Mouse (Mus musculus) kidney, embryonic 16.5 days (tissue): ENCODE measurements around the gene Mtm1. TPM values are rescaled to one million over a fixed set of nuclear protein-coding genes. Genes with fewer than 3 reads are reported as not detected.

ENCODE experiments used
- ATAC-seq: fragments of 200-750 bp; cut with Nextera tagmentation; 2 replicates; pipeline ENCODE4 v1.8.0; 2017; ENCODE audit warnings: moderate TSS enrichment; ENCODE audit not compliant: low FRiP score, low TSS enrichment
- H3K27ac ChIP-seq: fragments of 300-500 bp; sonication (generic); 2 replicates; pipeline ENCODE4 v1.5.1; 2014; ENCODE audit warnings: low read length
- H3K27me3 ChIP-seq: fragments of 300-500 bp; sonication (generic); 2 replicates; pipeline ENCODE4 v1.6.1; 2014; ENCODE audit warnings: low read length, control low read depth, mixed read lengths; ENCODE audit not compliant: insufficient read depth
- H3K36me3 ChIP-seq: fragments of 300-500 bp; sonication (generic); 2 replicates; pipeline ENCODE4 v1.6.1; 2014; ENCODE audit warnings: low read length, control low read depth, mixed read lengths; ENCODE audit not compliant: insufficient read depth
- H3K4me1 ChIP-seq: fragments of 300-500 bp; sonication (generic); 2 replicates; pipeline ENCODE4 v1.6.1; 2014; ENCODE audit warnings: low read length, control low read depth, mixed read lengths; ENCODE audit not compliant: insufficient read depth
- H3K4me2 ChIP-seq: fragments of 300-500 bp; sonication (generic); replicated peaks from 2 replicates; pipeline ENCODE4 v1.6.1; 2014; ENCODE audit warnings: low read depth, low read length
- H3K4me3 ChIP-seq: fragments of 300-500 bp; sonication (generic); 2 replicates; pipeline ENCODE4 v1.5.1; 2014; ENCODE audit warnings: mild to moderate bottlenecking, low read length
- H3K9ac ChIP-seq: fragments of 300-500 bp; sonication (generic); replicated peaks from 2 replicates; pipeline ENCODE4 v1.6.1; 2014; ENCODE audit warnings: low read length
- H3K9me3 ChIP-seq: fragments of 300-500 bp; sonication (generic); 2 replicates; pipeline ENCODE4 v1.6.1; 2016; ENCODE audit warnings: low read length, control low read depth
- WGBS: fragments of 180-500 bp; shearing (Covaris S2); extraction: QIAGEN DNeasy Blood & Tissue Kit; methylation state at CpG from one replicate; pipeline ENCODE4 v1.1.7; 2014; 5-methylcytosine and 5-hydroxymethylcytosine counted together
- polyA plus RNA-seq: library from polyadenylated mRNA; unstranded; fragments of >200 nt; fragmentation: Nextera tagmentation; extraction: Ambion mirVana; gene quantifications from 2 replicates; pipeline ENCODE4 v1.2.1, GENCODE M21; 2015

The Mtm1 gene
- polyA plus RNA-seq, 1 experiment from 2014 or later: 5.9 TPM

DNA sequence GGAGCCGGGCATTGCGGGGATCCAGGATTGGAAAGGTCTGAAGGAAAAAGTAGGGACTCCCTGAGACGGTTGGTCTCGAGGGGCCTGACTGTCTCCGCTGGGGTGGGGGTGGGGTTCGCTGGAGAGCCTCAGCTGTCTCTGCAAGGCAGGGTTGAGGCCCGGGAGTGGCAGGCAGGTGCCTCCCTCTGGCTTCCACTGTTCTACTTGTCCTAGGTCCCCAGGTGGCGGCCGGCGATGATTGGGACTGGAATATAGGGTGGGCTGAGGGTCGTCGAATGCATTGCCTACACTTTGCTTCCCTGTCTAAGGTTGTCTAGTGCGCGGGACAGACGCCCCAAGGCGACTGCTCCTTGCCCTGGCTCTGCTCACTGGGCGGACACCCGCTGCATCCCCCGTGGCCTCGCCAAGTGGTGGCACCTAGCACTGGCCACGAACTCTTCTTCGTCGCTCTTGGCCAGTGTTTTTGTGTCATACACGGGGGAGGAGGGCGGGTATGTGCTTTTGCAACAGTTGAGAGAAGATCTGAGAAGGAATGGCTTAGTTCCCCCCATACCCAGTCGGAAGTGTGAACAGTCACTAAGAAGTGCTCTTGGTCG is 4.6 kb downstream of the Mtm1 start:
- Histone ChIP-seq H3K36me3 (no peaks in the 10 kb centered on the region), H3K4me3 (peak overlapping the region; percentile 59), H3K4me1 (no peaks in the 10 kb centered on the region), H3K9ac (peak overlapping the region; percentile 59), H3K27me3 (peaks cover 12% of the 10 kb centered on the region), H3K27ac (no peak overlapping the region), H3K4me2 (peak overlapping the region; percentile 75), H3K9me3 (no peaks in the 10 kb centered on the region)
- 24% methylated on average over 25 of the region's 27 CpGs for WGBS
- ATAC-seq: peak; percentile 86

DNA sequence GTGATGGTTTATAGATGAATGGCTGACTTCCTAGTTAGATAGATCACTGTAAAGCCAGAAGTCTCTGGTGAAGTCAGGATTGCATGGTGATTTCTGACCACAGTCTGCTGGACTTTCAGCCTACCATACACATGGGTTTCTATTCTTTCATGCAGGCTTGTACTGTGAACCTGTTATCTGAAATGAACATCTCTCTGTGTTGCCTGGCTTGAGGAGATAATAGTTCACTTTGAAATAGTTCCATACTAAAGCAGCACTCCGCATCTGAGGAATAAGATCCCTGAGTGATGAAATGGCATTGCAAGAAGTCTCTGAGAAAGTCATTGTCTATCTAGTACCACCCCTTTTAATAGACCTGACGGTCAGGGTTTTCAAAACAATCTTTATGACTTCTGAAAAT is 6.3 kb downstream of the Mtm1 start:
- no peaks in the 10 kb centered on the region for H3K36me3 ChIP-seq
- no peaks in the 10 kb centered on the region for H3K9me3 ChIP-seq
- H3K9ac ChIP-seq: no peak overlapping the region
- H3K27me3 ChIP-seq: peaks cover 12% of the 10 kb centered on the region
- no peak overlapping the region for H3K4me2 ChIP-seq
- no peak overlapping the region for H3K4me3 ChIP-seq
- no peak overlapping the region for H3K27ac ChIP-seq
- 85% methylated on average over 2 of the region's 2 CpGs for WGBS
- ATAC-seq: no peak
- no peaks in the 10 kb centered on the region for H3K4me1 ChIP-seq

GRCm38 (mm10) chrX:71218853-71219252 is 8.3 kb downstream of the Mtm1 start:
- Histone ChIP-seq H3K4me2 (no peak overlapping the region), H3K9ac (no peak overlapping the region), H3K9me3 (no peaks in the 10 kb centered on the region), H3K4me3 (no peak overlapping the region), H3K27ac (no peak overlapping the region), H3K27me3 (peaks cover 9% of the 10 kb centered on the region), H3K36me3 (no peaks in the 10 kb centered on the region), H3K4me1 (no peaks in the 10 kb centered on the region)
- 63% methylated on average over 3 of the region's 3 CpGs for WGBS
- no peak for ATAC-seq

DNA sequence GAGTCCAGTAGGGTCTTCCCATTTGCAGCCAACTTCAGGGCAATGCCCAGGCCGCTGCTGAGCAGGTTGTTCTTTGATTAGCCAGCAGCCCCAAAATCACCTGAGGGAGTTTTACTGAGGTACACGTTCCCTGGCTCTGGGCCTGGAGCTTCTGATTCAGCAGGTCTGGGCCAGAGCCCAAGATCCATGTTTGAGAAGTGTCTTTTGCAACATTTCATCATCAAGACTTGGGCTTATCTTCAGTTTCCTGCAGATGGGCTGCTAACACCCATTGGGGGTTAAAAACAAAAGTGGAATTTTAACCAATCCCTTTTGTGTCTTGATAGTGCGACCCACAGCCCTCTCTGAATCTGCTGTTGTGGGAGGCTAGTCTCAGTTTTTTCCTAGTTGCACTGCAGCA is 10.3 kb downstream of the Mtm1 start:
- WGBS: 79% methylated on average over 3 of the region's 3 CpGs
- no peaks in the 10 kb centered on the region for H3K9me3 ChIP-seq
- H3K4me2 ChIP-seq: no peak overlapping the region
- no peaks in the 10 kb centered on the region for H3K36me3 ChIP-seq
- peaks cover 9% of the 10 kb centered on the region for H3K27me3 ChIP-seq
- no peak overlapping the region for H3K27ac ChIP-seq
- H3K4me1 ChIP-seq: no peaks in the 10 kb centered on the region
- ATAC-seq: no peak
- H3K4me3 ChIP-seq: no peak overlapping the region
- no peak overlapping the region for H3K9ac ChIP-seq

DNA sequence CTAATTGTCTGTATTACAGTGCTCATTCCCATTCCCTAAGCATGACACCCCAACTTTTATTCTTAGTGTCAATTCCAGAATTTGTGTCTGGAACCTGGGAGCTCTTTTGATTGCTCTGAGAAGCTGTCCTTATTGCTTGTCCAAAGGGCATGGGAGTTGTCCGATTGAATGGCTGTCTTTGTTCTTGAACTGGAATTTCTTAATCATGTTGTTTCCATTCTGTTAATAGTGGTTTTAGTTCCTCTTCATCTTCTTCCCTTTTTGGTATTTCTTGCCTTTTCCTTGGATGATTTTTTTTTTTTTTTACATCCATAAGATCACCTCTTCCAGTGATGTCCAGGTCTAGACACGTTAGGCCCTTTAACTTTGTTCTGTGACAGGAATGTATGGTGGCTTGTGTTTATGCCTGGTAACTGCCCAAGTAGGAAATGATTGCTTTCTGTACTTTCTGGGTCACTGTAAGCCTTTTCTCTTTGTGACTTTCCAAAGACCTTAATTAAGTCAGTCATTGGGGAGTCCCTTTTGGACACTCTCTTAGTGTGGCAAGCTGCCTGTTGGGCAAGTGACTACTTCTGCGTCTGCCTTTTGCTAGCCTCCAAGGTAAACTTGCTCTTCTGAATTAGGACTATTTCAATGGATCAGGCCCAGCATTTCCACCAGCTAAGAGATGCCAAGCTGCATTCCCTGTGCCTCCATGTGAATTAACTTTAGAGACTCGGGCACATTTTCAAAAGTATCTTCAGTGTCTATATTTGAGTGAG is 12.3 kb downstream of the Mtm1 start:
- Histone ChIP-seq H3K4me1 (no peaks in the 10 kb centered on the region), H3K36me3 (no peaks in the 10 kb centered on the region), H3K27ac (no peak overlapping the region), H3K9ac (no peak overlapping the region), H3K27me3 (peaks cover 6% of the 10 kb centered on the region; the same call in 1 of the 2 replicates), H3K4me2 (no peak overlapping the region), H3K9me3 (no peaks in the 10 kb centered on the region), H3K4me3 (no peak overlapping the region)
- WGBS: 89% methylated on average over 4 of the region's 4 CpGs
- ATAC-seq: no peak

GRCm38 (mm10) chrX:71226881-71227280 is 16.3 kb downstream of the Mtm1 start:
- WGBS: 82% methylated on average over 5 of the region's 5 CpGs
- Histone ChIP-seq H3K36me3 (no peaks in the 10 kb centered on the region), H3K4me1 (no peaks in the 10 kb centered on the region), H3K9ac (no peak overlapping the region), H3K27me3 (no peaks in the 10 kb centered on the region; the same call in 1 of the 2 replicates), H3K4me3 (no peak overlapping the region), H3K27ac (no peak overlapping the region), H3K9me3 (no peaks in the 10 kb centered on the region), H3K4me2 (no peak overlapping the region)
- no peak for ATAC-seq

- no peak overlapping the region for H3K4me3 ChIP-seq
- no peak for ATAC-seq
- H3K27ac ChIP-seq: no peak overlapping the region
- H3K9me3 ChIP-seq: no peaks in the 10 kb centered on the region
- H3K4me1 ChIP-seq: no peaks in the 10 kb centered on the region
- H3K36me3 ChIP-seq: no peaks in the 10 kb centered on the region
- no peaks in the 10 kb centered on the region; the same call in 1 of the 2 replicates for H3K27me3 ChIP-seq
- no peak overlapping the region for H3K4me2 ChIP-seq
- H3K9ac ChIP-seq: no peak overlapping the region
- 58% methylated on average over 3 of the region's 3 CpGs for WGBS
Observed at GRCm38 (mm10) chrX:71228200-71228599, 17.6 kb downstream of the Mtm1 start.

- ATAC-seq: no peak
- no peaks in the 10 kb centered on the region; the same call in 1 of the 2 replicates for H3K27me3 ChIP-seq
- H3K4me3 ChIP-seq: no peak overlapping the region
- no peaks in the 10 kb centered on the region for H3K9me3 ChIP-seq
- no peaks in the 10 kb centered on the region for H3K36me3 ChIP-seq
- 76% methylated on average over 2 of the region's 2 CpGs for WGBS
- H3K4me1 ChIP-seq: no peaks in the 10 kb centered on the region
- H3K27ac ChIP-seq: no peak overlapping the region
- H3K4me2 ChIP-seq: no peak overlapping the region
- no peak overlapping the region for H3K9ac ChIP-seq
Observed at GRCm38 (mm10) chrX:71230847-71231246, 20.3 kb downstream of the Mtm1 start.

- no peaks in the 10 kb centered on the region for H3K9me3 ChIP-seq
- 78% methylated on average over 1 of the region's 1 CpGs for WGBS
- no peak overlapping the region for H3K4me3 ChIP-seq
- H3K4me1 ChIP-seq: no peaks in the 10 kb centered on the region
- H3K9ac ChIP-seq: no peak overlapping the region
- H3K27ac ChIP-seq: no peak overlapping the region
- no peak for ATAC-seq
- no peaks in the 10 kb centered on the region; the same call in 1 of the 2 replicates for H3K27me3 ChIP-seq
- H3K36me3 ChIP-seq: no peaks in the 10 kb centered on the region
- H3K4me2 ChIP-seq: no peak overlapping the region
Observed at GRCm38 (mm10) chrX:71256422-71256821, 45.9 kb downstream of the Mtm1 start.

DNA sequence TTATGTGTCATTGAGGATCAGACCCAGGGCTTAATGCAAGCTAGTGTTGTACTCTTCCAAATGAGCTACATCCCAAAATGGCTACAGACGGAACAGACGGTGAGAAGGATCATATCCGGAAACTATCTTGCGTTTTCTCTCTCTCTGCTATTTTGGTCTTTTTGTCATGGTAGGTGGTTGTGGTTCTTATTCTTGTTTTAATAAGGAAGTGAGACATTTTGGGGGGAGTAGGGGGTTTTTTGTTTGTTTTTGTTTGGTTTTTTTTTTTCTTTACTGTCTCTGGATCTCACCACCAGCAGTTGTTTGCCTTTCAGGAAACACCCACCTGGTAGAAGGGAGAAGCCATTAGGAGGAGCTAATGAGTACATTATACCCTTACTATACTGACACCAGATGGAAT is 50.3 kb downstream of the Mtm1 start:
- Histone ChIP-seq H3K27me3 (no peaks in the 10 kb centered on the region; the same call in 1 of the 2 replicates), H3K27ac (no peak overlapping the region), H3K4me1 (no peaks in the 10 kb centered on the region), H3K36me3 (no peaks in the 10 kb centered on the region), H3K9me3 (no peaks in the 10 kb centered on the region), H3K9ac (no peak overlapping the region), H3K4me3 (no peak overlapping the region), H3K4me2 (no peak overlapping the region)
- WGBS: 97% methylated on average over 4 of the region's 4 CpGs
- no peak for ATAC-seq
